Mouse (Mus musculus) G1E (cell line): ENCODE measurements around the gene Gm45753.

ENCODE experiments used
- CTCF ChIP-seq: IDR thresholded peaks from 2 replicates; pipeline ENCODE4 v1.5.1; 2012; ENCODE audit warnings: low read depth, low read length, inconsistent platforms, mixed read lengths
- GATA1 ChIP-seq: IDR thresholded peaks from 2 replicates; pipeline ENCODE4 v1.6.1; 2012; ENCODE audit warnings: borderline replicate concordance, low read length, inconsistent platforms, mixed read lengths
- TAL1 ChIP-seq: conservative IDR thresholded peaks from 2 replicates; pipeline ENCODE4 v1.6.1; 2012; ENCODE audit warnings: low read depth, low read length, inconsistent platforms, mixed read lengths

DNA sequence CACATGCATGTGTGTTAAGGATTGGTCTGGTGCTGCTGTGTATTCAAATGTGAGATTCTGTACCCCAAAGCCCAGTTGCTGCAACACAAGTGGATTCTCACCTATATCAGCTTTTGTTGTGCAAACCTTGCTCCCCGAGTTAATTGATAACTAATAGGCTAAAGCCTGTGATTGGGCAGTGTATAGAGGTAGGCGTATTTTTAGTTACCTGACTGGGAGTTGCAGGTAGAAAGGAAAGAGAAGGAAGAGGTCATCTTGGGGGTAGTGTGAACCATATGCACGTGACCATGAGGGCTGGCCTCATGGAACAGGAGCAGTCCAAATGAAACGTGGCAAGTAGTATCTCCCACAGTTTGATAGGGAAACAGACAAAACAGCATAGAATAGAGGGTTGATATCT lies 43.3 kb downstream of the Gm45753 start:
- TF ChIP-seq CTCF, result no peak
- TF ChIP-seq GATA1, result no peak
- no peak for TF ChIP-seq TAL1
